Mouse (Mus musculus) embryonic facial prominence, embryonic 14.5 days (tissue): Measurements from ENCODE around the gene Hoga1. TPM values are rescaled to one million over a fixed set of nuclear protein-coding genes. Genes with fewer than 3 reads are reported as not detected.
A peak's percentile ranks its signal among the peaks of the same experiment; 100 is the strongest.

Experiments used
- ATAC-seq: fragments of 200-750 bp; cut with Nextera tagmentation; 2 replicates; pipeline ENCODE4 v1.8.0; 2017; ENCODE audit warnings: low read depth, moderate number of reproducible peaks, moderate TSS enrichment
- DNase-seq: peaks from one replicate; pipeline ENCODE4 v3.0.0-alpha.2; 2015; ENCODE audit warnings: low spot score
- H3K27ac ChIP-seq: fragments of 300-500 bp; sonication (generic); replicated peaks from 2 replicates; pipeline ENCODE4 v1.5.1; 2014; ENCODE audit warnings: low read depth, mild to moderate bottlenecking, low read length, moderate library complexity
- H3K27me3 ChIP-seq: fragments of 300-500 bp; sonication (generic); replicated peaks from 2 replicates; pipeline ENCODE4 v1.6.1; 2014; ENCODE audit warnings: low read length; ENCODE audit not compliant: control insufficient read depth, insufficient read depth
- H3K36me3 ChIP-seq: fragments of 300-500 bp; sonication (generic); 2 replicates; pipeline ENCODE4 v1.6.1; 2014; ENCODE audit warnings: low read length, mixed read lengths; ENCODE audit not compliant: control insufficient read depth, insufficient read depth
- H3K4me1 ChIP-seq: fragments of 300-500 bp; sonication (generic); 2 replicates; pipeline ENCODE4 v1.6.1; 2014; ENCODE audit warnings: antibody characterized with exemption, low read length; ENCODE audit not compliant: control insufficient read depth, insufficient read depth
- H3K4me2 ChIP-seq: fragments of 300-500 bp; sonication (generic); 2 replicates; pipeline ENCODE4 v1.6.1; 2014; ENCODE audit warnings: low read depth, mild to moderate bottlenecking, low read length, moderate library complexity, mixed read lengths
- H3K4me3 ChIP-seq: fragments of 300-500 bp; sonication (generic); 2 replicates; pipeline ENCODE4 v1.5.1; 2014; ENCODE audit warnings: low read depth, mild to moderate bottlenecking, low read length
- H3K9ac ChIP-seq: fragments of 300-500 bp; sonication (generic); 2 replicates; pipeline ENCODE4 v1.6.1; 2014; ENCODE audit warnings: low read depth, mild to moderate bottlenecking, low read length, moderate library complexity, mixed read lengths
- H3K9me3 ChIP-seq: fragments of 300-500 bp; sonication (generic); 2 replicates; pipeline ENCODE4 v1.6.1; 2016; ENCODE audit warnings: low read length; ENCODE audit not compliant: control insufficient read depth
- WGBS: fragments of 180-500 bp; shearing (Covaris S2); extraction: QIAGEN DNeasy Blood & Tissue Kit; methylation state at CpG from one replicate; pipeline ENCODE4 v1.1.7; 2014; 5-methylcytosine and 5-hydroxymethylcytosine counted together
- polyA plus RNA-seq: library from polyadenylated mRNA; unstranded; fragments of >200 nt; fragmentation: Nextera tagmentation; extraction: Ambion mirVana; gene quantifications from 2 replicates; pipeline ENCODE4 v1.2.1, GENCODE M21; 2014

Hoga1 gene
- polyA plus RNA-seq, 1 experiment from 2014 or later, result 1.0 TPM

- peak overlapping the region; percentile 67 for H3K4me2 ChIP-seq
- peak overlapping the region; percentile 64 for H3K4me3 ChIP-seq
- ATAC-seq (no peak), DNase-seq (no peak)
- H3K9me3 ChIP-seq, result no peaks in the 10 kb centered on the region
- H3K27ac ChIP-seq, result no peak overlapping the region
- 0 out of 2 replicates have a peak, but pooled peaks cover 14% of the 10 kb centered on the region for H3K4me1 ChIP-seq
- 5% methylated on average over 10 of the region's 10 CpGs for WGBS
- H3K9ac ChIP-seq, result peak overlapping the region; percentile 72
- no peaks in the 10 kb centered on the region for H3K36me3 ChIP-seq
- no peaks in the 10 kb centered on the region for H3K27me3 ChIP-seq
These were observed 40.3 kb downstream of the Hoga1 start for GRCm38 (mm10) chr19:42085690-42086089.

- no peaks in the 10 kb centered on the region for H3K27me3 ChIP-seq
- under 1% methylated on average over 21 of the region's 21 CpGs for WGBS
- peaks cover 15% of the 10 kb centered on the region; the same call in 1 of the 2 replicates for H3K4me1 ChIP-seq
- no peaks in the 10 kb centered on the region for H3K36me3 ChIP-seq
- no peaks in the 10 kb centered on the region for H3K9me3 ChIP-seq
- DNase-seq, result peak; percentile 95
- H3K27ac ChIP-seq, result no peak within 1 kb of the TSS
- peak within 1 kb of the TSS; percentile 72 for H3K9ac ChIP-seq
- peak; percentile 80 for ATAC-seq
- H3K4me2 ChIP-seq, result peak within 1 kb of the TSS; percentile 67
- H3K4me3 ChIP-seq, result peak within 1 kb of the TSS; percentile 64
These were observed 40.8 kb downstream of the Hoga1 start, which contains the start of gene Morn4 for GRCm38 (mm10) chr19:42086166-42086565. Gene Morn4, minus strand, starts transcription at chr19:42086357.

GRCm38 (mm10) chr19:42089103-42089747 lies 43.8 kb downstream of the Hoga1 start:
- H3K4me1 ChIP-seq, result peaks cover 19% of the 10 kb centered on the region
- no peaks in the 10 kb centered on the region for H3K27me3 ChIP-seq
- 21% methylated on average over 14 of the region's 14 CpGs for WGBS
- peak overlapping the region; percentile 72 for H3K27ac ChIP-seq
- no peak overlapping the region; the same call in 1 of the 2 replicates for H3K9ac ChIP-seq
- peaks cover 6% of the 10 kb centered on the region; the same call in 1 of the 2 replicates for H3K36me3 ChIP-seq
- peak overlapping the region; percentile 56 for H3K4me2 ChIP-seq
- peak overlapping the region; percentile 99 for H3K4me3 ChIP-seq
- no peak for ATAC-seq
- no peaks in the 10 kb centered on the region for H3K9me3 ChIP-seq
- peak; percentile 73 for DNase-seq

- H3K27ac ChIP-seq, result peak within 1 kb of the TSS; percentile 91
- H3K27me3 ChIP-seq, result no peaks in the 10 kb centered on the region
- H3K4me1 ChIP-seq, result peaks cover 19% of the 10 kb centered on the region
- WGBS, result under 1% methylated on average over 28 of the region's 55 CpGs
- peaks cover 6% of the 10 kb centered on the region; the same call in 1 of the 2 replicates for H3K36me3 ChIP-seq
- H3K4me3 ChIP-seq, result peak within 1 kb of the TSS; percentile 99
- peak; percentile 100 for DNase-seq
- ATAC-seq, result peak; percentile 98
- peak within 1 kb of the TSS; percentile 93 for H3K9ac ChIP-seq
- H3K9me3 ChIP-seq, result no peaks in the 10 kb centered on the region
- H3K4me2 ChIP-seq, result peak within 1 kb of the TSS; percentile 75
These were observed 44.6 kb downstream of the Hoga1 start, which contains the start of gene Pi4k2a for GRCm38 (mm10) chr19:42089748-42090595. Gene Pi4k2a, plus strand, starts transcription at chr19:42090470.

GRCm38 (mm10) chr19:42090637-42091141 lies 45.3 kb downstream of the Hoga1 start:
- under 1% methylated on average over 22 of the region's 52 CpGs for WGBS
- Histone ChIP-seq H3K9ac (peak overlapping the region; percentile 93), H3K27me3 (no peaks in the 10 kb centered on the region), H3K36me3 (peaks cover 9% of the 10 kb centered on the region; the same call in 1 of the 2 replicates), H3K4me1 (peaks cover 16% of the 10 kb centered on the region), H3K9me3 (no peaks in the 10 kb centered on the region), H3K27ac (peak overlapping the region; percentile 91), H3K4me2 (peak overlapping the region; percentile 75), H3K4me3 (peak overlapping the region; percentile 99)
- DNase-seq (peak; percentile 47), ATAC-seq (peak; percentile 71)

GRCm38 (mm10) chr19:42099406-42099805 lies 54.0 kb downstream of the Hoga1 start:
- Histone ChIP-seq H3K27me3 (no peaks in the 10 kb centered on the region), H3K4me3 (no peak overlapping the region), H3K36me3 (peaks cover 27% of the 10 kb centered on the region), H3K4me1 (no peaks in the 10 kb centered on the region), H3K9ac (no peak overlapping the region), H3K4me2 (no peak overlapping the region), H3K9me3 (no peaks in the 10 kb centered on the region), H3K27ac (no peak overlapping the region)
- DNase-seq (no peak), ATAC-seq (no peak)
- WGBS, result 68% methylated on average over 3 of the region's 3 CpGs

- Histone ChIP-seq H3K36me3 (peaks cover 50% of the 10 kb centered on the region), H3K4me2 (no peak overlapping the region), H3K27me3 (no peaks in the 10 kb centered on the region), H3K9ac (no peak overlapping the region), H3K4me3 (no peak overlapping the region), H3K9me3 (no peaks in the 10 kb centered on the region), H3K27ac (no peak overlapping the region), H3K4me1 (no peaks in the 10 kb centered on the region)
- ATAC-seq (no peak), DNase-seq (no peak)
- 97% methylated on average over 9 of the region's 9 CpGs for WGBS
These were observed 59.3 kb downstream of the Hoga1 start for GRCm38 (mm10) chr19:42104681-42105080.

- no peak overlapping the region for H3K9ac ChIP-seq
- no peak overlapping the region for H3K4me2 ChIP-seq
- no peaks in the 10 kb centered on the region for H3K9me3 ChIP-seq
- peaks cover 74% of the 10 kb centered on the region for H3K36me3 ChIP-seq
- DNase-seq, result no peak
- no peak overlapping the region for H3K4me3 ChIP-seq
- no peaks in the 10 kb centered on the region for H3K27me3 ChIP-seq
- ATAC-seq, result no peak
- no peak overlapping the region for H3K27ac ChIP-seq
- 89% methylated on average over 4 of the region's 4 CpGs for WGBS
- H3K4me1 ChIP-seq, result no peaks in the 10 kb centered on the region
These were observed 70.4 kb downstream of the Hoga1 start for GRCm38 (mm10) chr19:42115783-42116335.
